Comparison of ENCODE assay signal across 27 mouse cellular contexts in genomic region chr2:71201886-71202285, GRCm38 (mm10).
"Had no signal": no experiment of that assay in that cellular context is flagged by ENCODE, and none has a peak within 500 bp of the region (broad histone marks: within the 10 kb centered on the region; RNA-seq: fewer than 3 reads in every experiment).

No protein-coding gene starts in this region.

- DNase-seq: gastrocnemius, adult 2 months; gastrocnemius, postnatal 10 days; gastrocnemius, postnatal 25 days; heart, adult 18-20 months; heart, postnatal 10 days; heart, postnatal 4 days; kidney, adult 18-20 months; kidney, adult 8-10 months; kidney, postnatal 10 days; kidney, postnatal 25 days; kidney, postnatal 4 days; liver; liver, embryonic 13.5 days had no signal

- H3K27me3 ChIP-seq: heart, embryonic 12.5 days; hindbrain, embryonic 12.5 days; intestine, embryonic 15.5 days; limb, embryonic 12.5 days; liver, embryonic 13.5 days had no signal

- H3K9me3 ChIP-seq: heart, embryonic 10.5 days; hindbrain, embryonic 10.5 days; hindbrain, embryonic 12.5 days; intestine, embryonic 15.5 days; limb, embryonic 10.5 days; limb, embryonic 12.5 days; liver, embryonic 13.5 days; liver, embryonic 15.5 days had no signal

- H3K4me1 ChIP-seq: heart, embryonic 10.5 days; heart, embryonic 12.5 days; hindbrain, embryonic 10.5 days; hindbrain, embryonic 12.5 days; intestine, embryonic 15.5 days; limb, embryonic 10.5 days; liver, embryonic 15.5 days had no signal

- H3K36me3 ChIP-seq: heart, embryonic 10.5 days; heart, embryonic 12.5 days; hindbrain, embryonic 10.5 days; hindbrain, embryonic 12.5 days; intestine, embryonic 15.5 days; limb, embryonic 10.5 days; limb, embryonic 12.5 days; liver, embryonic 13.5 days; liver, embryonic 15.5 days had no signal

- H3K4me2 ChIP-seq: heart, embryonic 12.5 days; hindbrain, embryonic 12.5 days; hindbrain, embryonic 14.5 days; intestine, embryonic 15.5 days; limb, embryonic 12.5 days; liver, embryonic 11.5 days; liver, embryonic 13.5 days; liver, embryonic 15.5 days had no signal

- ATAC-seq: hindbrain, embryonic 16.5 days; inflammation-experienced regulatory T-cells, adult 6 months; intestine, embryonic 15.5 days; intestine, postnatal 0 days had no signal

- H3K9ac ChIP-seq: heart, embryonic 12.5 days; hindbrain, embryonic 12.5 days; hindbrain, embryonic 14.5 days; intestine, embryonic 15.5 days; limb, embryonic 12.5 days; liver, embryonic 13.5 days; liver, embryonic 15.5 days had no signal

- H3K4me3 ChIP-seq: gastrocnemius, adult 2 months; heart, embryonic 10.5 days; heart, embryonic 12.5 days; hindbrain, embryonic 10.5 days; hindbrain, embryonic 12.5 days; intestine, embryonic 15.5 days; left cerebral cortex, adult 2 months; limb, embryonic 10.5 days; limb, embryonic 12.5 days; liver, embryonic 13.5 days; liver, embryonic 15.5 days had no signal

- H3K27ac ChIP-seq: gastrocnemius, adult 2 months; heart, embryonic 10.5 days; hindbrain, embryonic 10.5 days; hindbrain, embryonic 12.5 days; hindbrain, embryonic 14.5 days; intestine, embryonic 15.5 days; left cerebral cortex, adult 2 months; limb, embryonic 10.5 days; limb, embryonic 12.5 days; liver, embryonic 13.5 days; liver, embryonic 15.5 days had no signal
